Mouse (Mus musculus): ENCODE data around the gene Cped1. TPM values are rescaled to one million over a fixed set of nuclear protein-coding genes. Genes with fewer than 3 reads are reported as not detected.
A peak's percentile ranks its signal among the peaks of the same experiment; 100 is the strongest.

The Cped1 gene
- polyA plus RNA-seq, 1 experiment from 2014 or later, result 10.4 TPM

- WGBS, result 22% methylated on average over 14 of the region's 14 CpGs
- H3K9me3 ChIP-seq (ENCODE audit: control insufficient read depth, low read length), result no peaks in the 10 kb centered on the region
- no peaks in the 10 kb centered on the region for H3K36me3 ChIP-seq (ENCODE audit: control insufficient read depth, insufficient read depth, low read length)
- peak overlapping the region; percentile 38 for H3K4me2 ChIP-seq (replicated peaks; ENCODE audit: low read depth)
- H3K27ac ChIP-seq (replicated peaks), result peak overlapping the region; percentile 69
- no peak overlapping the region for H3K9ac ChIP-seq (ENCODE audit: low read length)
- no peak overlapping the region for H3K4me3 ChIP-seq (ENCODE audit: low read depth, low read length)
- ATAC-seq (ENCODE audit: low FRiP score, low TSS enrichment) (peak; percentile 87), DNase-seq (ENCODE audit: low spot score) (peak; percentile 29)
- TF ChIP-seq EP300 (optimal IDR thresholded peaks at IDR 0.05) (no peak), CTCF (IDR thresholded peaks at IDR 0.05; ENCODE audit: low read depth) (no peak)
- no peaks in the 10 kb centered on the region for H3K4me1 ChIP-seq (replicated peaks; ENCODE audit: control insufficient read depth, insufficient read depth)
- no peaks in the 10 kb centered on the region for H3K27me3 ChIP-seq (ENCODE audit: control insufficient read depth, insufficient read depth, low read length)
Observed at GRCm38 (mm10) chr6:22280217-22280861, 294.6 kb downstream of the Cped1 start.

DNA sequence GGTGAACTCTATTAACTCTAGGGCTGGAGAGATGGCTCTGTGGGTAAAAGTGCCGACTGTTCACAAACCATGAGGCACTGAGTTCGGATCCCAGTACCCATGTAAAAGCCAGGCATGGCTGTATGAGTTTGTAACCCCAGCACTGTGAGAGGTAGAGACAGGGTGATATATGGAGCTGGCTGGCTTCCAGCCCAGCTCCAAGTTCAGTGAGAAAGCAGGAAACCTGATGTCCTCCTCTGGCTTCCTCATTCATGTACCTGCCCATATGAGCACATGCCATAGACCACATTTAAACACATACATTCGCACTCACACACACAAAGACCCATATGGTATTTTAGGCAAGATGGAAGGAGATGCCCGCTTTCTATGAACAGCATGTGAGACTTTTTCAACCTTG is 296.7 kb downstream of the Cped1 start:
- Histone ChIP-seq H3K36me3 (ENCODE audit: control insufficient read depth, insufficient read depth, low read length) (no peaks in the 10 kb centered on the region), H3K9ac (ENCODE audit: low read length) (no peak overlapping the region), H3K4me1 (replicated peaks; ENCODE audit: control insufficient read depth, insufficient read depth) (no peaks in the 10 kb centered on the region), H3K4me3 (ENCODE audit: low read depth, low read length) (no peak overlapping the region), H3K27me3 (ENCODE audit: control insufficient read depth, insufficient read depth, low read length) (no peaks in the 10 kb centered on the region), H3K9me3 (ENCODE audit: control insufficient read depth, low read length) (no peaks in the 10 kb centered on the region), H3K4me2 (replicated peaks; ENCODE audit: low read depth) (no peak overlapping the region), H3K27ac (replicated peaks) (no peak overlapping the region)
- 84% methylated on average over 4 of the region's 4 CpGs for WGBS
- ATAC-seq (ENCODE audit: low FRiP score, low TSS enrichment), result no peak
- DNase-seq (ENCODE audit: low spot score), result no peak
- no peak for TF ChIP-seq CTCF (IDR thresholded peaks at IDR 0.05; ENCODE audit: low read depth)
- no peak for TF ChIP-seq EP300 (optimal IDR thresholded peaks at IDR 0.05)

- ATAC-seq (ENCODE audit: low FRiP score, low TSS enrichment), result peak; percentile 61
- H3K9ac ChIP-seq (ENCODE audit: low read length), result peak within 1 kb of the TSS; percentile 47; the same call in 1 of the 2 replicates
- WGBS, result 4% methylated on average over 20 of the region's 20 CpGs
- no peaks in the 10 kb centered on the region for H3K9me3 ChIP-seq (ENCODE audit: control insufficient read depth, low read length)
- no peaks in the 10 kb centered on the region for H3K36me3 ChIP-seq (ENCODE audit: control insufficient read depth, insufficient read depth, low read length)
- peaks cover 3% of the 10 kb centered on the region; the same call in 1 of the 2 replicates for H3K4me1 ChIP-seq (replicated peaks; ENCODE audit: control insufficient read depth, insufficient read depth)
- TF ChIP-seq CTCF (IDR thresholded peaks at IDR 0.05; ENCODE audit: low read depth) (no peak), EP300 (optimal IDR thresholded peaks at IDR 0.05) (no peak)
- DNase-seq (ENCODE audit: low spot score), result no peak
- peak within 1 kb of the TSS; percentile 46 for H3K4me3 ChIP-seq (ENCODE audit: low read depth, low read length)
- peak within 1 kb of the TSS; percentile 69; the same call in 1 of the 2 replicates for H3K27ac ChIP-seq (replicated peaks)
- peak within 1 kb of the TSS; percentile 62 for H3K4me2 ChIP-seq (replicated peaks; ENCODE audit: low read depth)
- no peaks in the 10 kb centered on the region for H3K27me3 ChIP-seq (ENCODE audit: control insufficient read depth, insufficient read depth, low read length)
Observed at GRCm38 (mm10) chr6:22288004-22288736, 302.5 kb downstream of the Cped1 start, which contains the start of gene Wnt16. Gene Wnt16, plus strand, starts transcription at chr6:22288227.

DNA sequence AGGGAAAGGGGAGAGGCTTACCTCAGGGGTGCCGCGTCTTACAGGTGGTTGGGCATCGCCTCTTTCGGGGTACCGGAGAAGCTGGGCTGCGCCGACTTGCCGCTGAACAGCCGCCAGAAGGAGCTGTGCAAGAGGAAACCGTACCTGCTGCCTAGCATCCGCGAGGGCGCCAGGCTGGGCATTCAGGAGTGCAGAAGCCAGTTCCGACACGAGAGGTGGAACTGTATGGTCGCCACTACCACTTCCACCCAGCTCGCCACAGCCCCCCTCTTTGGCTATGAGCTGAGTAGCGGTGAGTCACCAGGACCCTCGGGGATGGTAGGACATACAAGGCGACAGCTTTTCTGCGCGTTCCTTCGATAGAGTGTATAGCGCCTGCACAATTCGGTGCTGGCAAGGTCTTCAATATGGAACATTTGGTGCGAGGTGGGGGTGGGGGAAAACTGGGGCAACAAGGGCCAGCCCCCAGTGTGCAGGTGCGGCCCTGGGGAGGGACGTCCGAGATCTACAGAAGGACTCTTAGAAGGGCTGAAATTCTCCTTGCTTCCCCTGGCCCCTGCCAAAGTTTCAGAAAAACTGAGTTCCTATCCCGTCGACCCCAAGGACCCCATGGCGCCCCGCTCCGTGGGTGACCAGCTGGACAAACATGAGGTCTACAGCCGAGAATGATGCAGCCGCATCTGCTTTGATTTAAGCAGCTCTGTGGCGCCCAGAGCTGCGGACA is 303.2 kb downstream of the Cped1 start:
- TF ChIP-seq CTCF (IDR thresholded peaks at IDR 0.05; ENCODE audit: low read depth), result peak; percentile 69
- TF ChIP-seq EP300 (optimal IDR thresholded peaks at IDR 0.05), result no peak
- WGBS, result under 1% methylated on average over 35 of the region's 38 CpGs
- Histone ChIP-seq H3K9me3 (ENCODE audit: control insufficient read depth, low read length) (no peaks in the 10 kb centered on the region), H3K4me1 (replicated peaks; ENCODE audit: control insufficient read depth, insufficient read depth) (peaks cover 3% of the 10 kb centered on the region; the same call in 1 of the 2 replicates), H3K4me2 (replicated peaks; ENCODE audit: low read depth) (peak overlapping the region; percentile 62), H3K36me3 (ENCODE audit: control insufficient read depth, insufficient read depth, low read length) (no peaks in the 10 kb centered on the region), H3K27me3 (ENCODE audit: control insufficient read depth, insufficient read depth, low read length) (no peaks in the 10 kb centered on the region), H3K27ac (replicated peaks) (no peak overlapping the region), H3K4me3 (ENCODE audit: low read depth, low read length) (peak overlapping the region; percentile 46), H3K9ac (ENCODE audit: low read length) (peak overlapping the region; percentile 47)
- ATAC-seq (ENCODE audit: low FRiP score, low TSS enrichment) (peak; percentile 74), DNase-seq (ENCODE audit: low spot score) (peak; percentile 73)

DNA sequence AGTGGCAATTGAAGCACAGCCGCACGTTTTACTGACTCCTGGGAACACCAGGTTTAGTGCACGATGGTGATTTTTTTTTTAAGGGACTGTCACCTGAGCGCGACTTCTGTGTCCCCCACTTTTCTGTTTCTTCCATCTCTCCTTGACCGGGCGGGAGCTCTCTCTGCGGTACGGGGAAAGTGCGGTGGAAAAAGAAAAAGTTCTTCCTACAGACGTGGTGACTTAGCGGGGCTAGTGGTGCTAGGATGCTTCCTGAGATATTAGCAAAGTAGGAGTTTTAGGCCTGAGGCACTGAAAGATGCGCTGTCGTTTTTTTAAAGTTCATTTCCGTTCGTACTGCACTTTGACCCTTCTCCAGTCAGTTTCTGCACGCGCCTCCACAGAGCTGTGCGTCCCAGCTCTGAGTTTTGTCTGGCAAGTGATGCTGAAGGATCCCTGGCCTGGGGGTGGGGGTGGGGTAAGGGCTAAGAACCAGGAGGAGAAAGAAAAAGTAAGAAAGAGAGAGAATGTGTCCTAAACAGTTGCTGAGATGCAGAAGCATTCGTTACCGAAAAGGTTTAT is 303.8 kb downstream of the Cped1 start:
- H3K9me3 ChIP-seq (ENCODE audit: control insufficient read depth, low read length), result no peaks in the 10 kb centered on the region
- H3K27ac ChIP-seq (replicated peaks), result no peak overlapping the region
- peak overlapping the region; percentile 46 for H3K4me3 ChIP-seq (ENCODE audit: low read depth, low read length)
- TF ChIP-seq EP300 (optimal IDR thresholded peaks at IDR 0.05) (no peak), CTCF (IDR thresholded peaks at IDR 0.05; ENCODE audit: low read depth) (no peak)
- H3K4me1 ChIP-seq (replicated peaks; ENCODE audit: control insufficient read depth, insufficient read depth), result peaks cover 3% of the 10 kb centered on the region; the same call in 1 of the 2 replicates
- no peaks in the 10 kb centered on the region for H3K36me3 ChIP-seq (ENCODE audit: control insufficient read depth, insufficient read depth, low read length)
- peak overlapping the region; percentile 62 for H3K4me2 ChIP-seq (replicated peaks; ENCODE audit: low read depth)
- H3K27me3 ChIP-seq (ENCODE audit: control insufficient read depth, insufficient read depth, low read length), result no peaks in the 10 kb centered on the region
- peak overlapping the region; percentile 47 for H3K9ac ChIP-seq (ENCODE audit: low read length)
- DNase-seq (ENCODE audit: low spot score) (no peak), ATAC-seq (ENCODE audit: low FRiP score, low TSS enrichment) (no peak)
- 5% methylated on average over 21 of the region's 21 CpGs for WGBS
